Mouse (Mus musculus) E14TG2a.4 (cell line): ENCODE results near the gene Ints6.

Source experiments
- CTCF ChIP-seq: conservative IDR thresholded peaks from 2 replicates; pipeline ENCODE4 v1.5.1; 2014; ENCODE audit warnings: low read length
- NANOG ChIP-seq: IDR thresholded peaks from 2 replicates; pipeline ENCODE4 v1.6.1; 2014; ENCODE audit warnings: borderline replicate concordance, low read length, mixed read lengths
- POU5F1 ChIP-seq: IDR thresholded peaks from 2 replicates; pipeline ENCODE4 v1.6.1; 2014; ENCODE audit warnings: low read length, borderline replicate concordance

DNA sequence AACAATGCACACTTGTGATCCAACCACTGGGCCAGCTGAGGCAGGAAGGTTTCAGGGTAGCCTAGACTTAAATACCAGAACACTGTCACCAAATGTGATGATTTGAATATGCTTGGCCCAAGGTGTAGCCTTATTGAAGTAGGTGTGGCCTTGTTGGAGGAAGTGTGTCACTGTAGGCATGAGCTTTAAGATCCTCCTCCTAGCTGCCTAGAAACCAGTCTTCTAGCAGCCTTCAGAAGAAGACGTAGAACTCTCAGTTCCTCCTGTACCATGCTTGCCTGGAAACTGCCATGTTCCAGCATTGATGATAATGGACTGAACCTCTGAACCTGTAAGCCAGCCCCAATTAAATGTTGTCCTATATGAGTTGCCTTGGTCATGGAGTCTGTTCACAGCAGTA, 25.3 kb downstream of the Ints6 start:
- TF ChIP-seq CTCF (no peak), NANOG (no peak), POU5F1 (no peak)
